Mouse (Mus musculus) embryo, embryonic 10.5 days (tissue): ENCODE measurements around the gene Lfng.

Experiments
- DNase-seq: peaks from one replicate; pipeline ENCODE4 v3.0.0-alpha.2; 2015; ENCODE audit warnings: low spot score

The Lfng gene

DNA sequence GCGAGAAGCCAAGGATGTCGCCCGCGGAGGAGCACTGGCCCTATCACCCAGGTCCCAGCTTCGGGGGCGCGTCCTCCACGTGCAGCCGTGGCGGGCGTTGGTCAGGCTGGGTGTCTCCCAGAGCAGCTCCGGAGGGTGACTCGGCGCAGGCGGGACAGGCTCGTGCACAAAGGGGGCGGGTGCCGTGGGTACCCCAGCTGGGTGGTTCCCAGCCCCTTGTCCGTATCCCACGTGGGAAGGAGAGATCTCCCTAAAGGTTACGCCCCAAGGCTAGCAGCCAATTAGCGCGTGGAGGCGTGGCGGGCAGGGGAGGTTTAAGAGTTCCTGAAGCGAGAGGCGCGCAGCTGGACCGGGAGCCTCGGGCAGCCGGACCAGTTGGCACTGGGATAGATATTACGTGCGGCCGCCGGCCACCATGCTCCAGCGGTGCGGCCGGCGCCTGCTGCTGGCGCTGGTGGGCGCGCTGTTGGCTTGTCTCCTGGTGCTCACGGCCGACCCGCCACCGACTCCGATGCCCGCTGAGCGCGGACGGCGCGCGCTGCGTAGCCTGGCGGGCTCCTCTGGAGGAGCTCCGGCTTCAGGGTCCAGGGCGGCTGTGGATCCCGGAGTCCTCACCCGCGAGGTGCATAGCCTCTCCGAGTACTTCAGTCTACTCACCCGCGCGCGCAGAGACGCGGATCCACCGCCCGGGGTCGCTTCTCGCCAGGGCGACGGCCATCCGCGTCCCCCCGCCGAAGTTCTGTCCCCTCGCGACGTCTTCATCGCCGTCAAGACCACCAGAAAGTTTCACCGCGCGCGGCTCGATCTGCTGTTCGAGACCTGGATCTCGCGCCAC is at the start of gene Lfng:
Gene Lfng, plus strand, starts transcription at position 320 of the 835 bp plus-strand sequence.
- peak; percentile 97 for DNase-seq

DNA sequence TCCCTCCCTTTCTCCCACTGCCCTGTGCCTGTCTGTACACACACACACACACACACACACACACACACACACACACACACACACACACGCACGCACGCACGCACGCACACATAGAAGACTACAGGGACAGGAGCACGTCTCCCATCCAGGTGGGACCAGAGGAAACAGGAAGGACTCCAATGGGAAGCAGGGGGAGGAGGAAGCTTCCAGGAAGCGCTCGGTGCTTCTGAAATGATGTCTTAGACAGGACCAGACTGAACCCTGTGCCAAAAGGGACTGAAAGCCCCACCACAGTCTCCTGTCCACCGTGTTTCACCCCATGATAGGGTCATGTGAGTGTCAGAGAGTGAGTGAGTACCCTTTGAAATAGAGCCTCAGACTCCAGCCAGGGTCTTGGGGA is 44.5 kb upstream of the Lfng start:
- DNase-seq: no peak

DNA sequence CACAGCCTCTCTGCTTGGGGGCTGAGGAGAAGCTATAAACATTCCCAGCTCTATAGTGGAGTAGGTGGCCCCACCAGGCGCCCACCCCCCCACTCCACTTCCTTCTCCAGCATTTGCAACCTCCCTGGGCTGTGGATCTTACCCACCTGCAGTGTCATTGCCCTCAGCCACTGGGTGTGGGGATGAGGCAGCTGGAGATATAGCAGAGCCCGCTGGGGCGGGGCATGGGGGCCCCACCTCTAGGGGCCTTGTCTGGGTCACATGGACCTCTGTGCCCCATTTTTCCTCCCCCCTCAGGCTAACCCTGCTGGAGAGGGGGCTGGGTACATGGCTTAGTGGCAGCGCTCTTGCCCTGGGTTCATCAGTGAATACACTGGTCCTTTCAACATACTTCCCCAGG is 42.2 kb upstream of the Lfng start, which contains the start of gene Grifin:
Gene Grifin, minus strand, starts transcription at position 176 of the 400 bp plus-strand sequence.
- DNase-seq: no peak

DNA sequence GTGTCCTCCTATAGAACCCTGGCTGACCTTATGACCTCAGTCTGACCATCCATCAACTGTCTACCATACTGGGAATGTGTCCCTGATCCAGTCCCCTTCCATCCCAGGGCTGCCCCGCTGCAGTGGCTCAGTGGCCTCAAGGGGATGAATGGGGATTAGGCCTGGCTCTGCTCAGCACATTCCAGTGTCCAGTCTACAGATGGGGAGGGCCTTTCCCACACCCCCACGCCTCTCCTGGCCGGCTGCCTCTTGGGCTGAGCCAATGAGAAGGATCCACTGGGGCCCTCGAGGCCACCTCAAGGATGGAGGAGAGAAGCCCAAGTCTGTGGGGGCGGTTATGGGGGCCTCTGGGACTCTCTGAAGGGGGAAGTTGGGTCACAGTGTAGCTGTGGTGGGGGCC is 41.7 kb upstream of the Lfng start:
- DNase-seq: peak; percentile 57

GRCm38 (mm10) chr5:140565856-140566255 is 41.3 kb upstream of the Lfng start:
- peak; percentile 46 for DNase-seq

GRCm38 (mm10) chr5:140566271-140566670 is 40.8 kb upstream of the Lfng start:
- DNase-seq: no peak

DNA sequence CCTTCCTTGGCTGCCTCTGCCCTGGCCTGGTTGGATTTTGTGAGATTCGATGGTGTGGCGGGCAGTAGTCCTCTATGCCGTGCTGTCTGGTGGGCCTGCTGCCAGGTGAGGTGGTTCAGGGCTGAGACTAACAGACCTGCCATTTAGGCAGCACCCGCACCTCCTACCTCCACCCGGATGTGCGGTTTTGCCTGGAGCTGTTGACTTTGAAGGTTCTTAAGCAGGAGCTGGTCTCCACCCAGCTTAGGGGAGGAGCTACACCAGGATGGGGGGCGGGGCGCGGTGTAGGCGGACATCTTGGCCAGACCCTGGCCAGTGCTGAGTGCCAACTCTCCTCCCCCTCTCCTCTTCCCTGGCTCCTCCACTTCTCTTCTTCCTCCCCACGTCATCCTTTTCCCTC is 39.8 kb upstream of the Lfng start:
- DNase-seq: peak; percentile 54

GRCm38 (mm10) chr5:140567751-140568150 is 39.4 kb upstream of the Lfng start:
- DNase-seq: no peak

- peak; percentile 85 for DNase-seq
Observed at GRCm38 (mm10) chr5:140568321-140568970, 38.7 kb upstream of the Lfng start.

GRCm38 (mm10) chr5:140569032-140569595 is 38.0 kb upstream of the Lfng start:
- no peak for DNase-seq

- no peak for DNase-seq
Observed at GRCm38 (mm10) chr5:140570223-140570870, 36.8 kb upstream of the Lfng start.

- no peak for DNase-seq
Observed at GRCm38 (mm10) chr5:140571201-140571600, 35.9 kb upstream of the Lfng start.

DNA sequence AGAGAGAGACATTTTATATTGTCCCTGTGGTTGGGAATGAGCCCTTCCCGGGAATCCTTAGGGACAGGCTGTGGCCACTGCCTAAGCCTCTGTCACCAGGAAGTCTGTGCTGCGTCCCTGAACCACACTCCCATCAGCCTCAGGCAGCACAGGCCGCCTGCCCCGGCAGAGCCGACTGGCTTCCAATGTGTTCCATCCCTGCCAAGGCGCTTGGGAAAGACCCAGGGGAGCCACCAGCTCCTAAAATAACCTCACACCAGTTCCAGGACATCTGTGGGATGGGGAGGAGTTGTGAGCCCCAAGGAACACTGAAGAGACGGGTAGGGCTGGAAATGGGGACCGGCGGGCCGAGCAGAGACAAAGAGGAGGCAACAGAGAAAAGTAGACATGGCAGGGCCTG is 35.4 kb upstream of the Lfng start:
- DNase-seq: no peak

- DNase-seq: no peak
Observed at GRCm38 (mm10) chr5:140572611-140573010, 34.5 kb upstream of the Lfng start.

- DNase-seq: no peak
Observed at GRCm38 (mm10) chr5:140575381-140575866, 31.7 kb upstream of the Lfng start.

GRCm38 (mm10) chr5:140579221-140579620 is 27.9 kb upstream of the Lfng start:
- peak; percentile 36 for DNase-seq

GRCm38 (mm10) chr5:140579771-140580170 is 27.3 kb upstream of the Lfng start:
- peak; percentile 87 for DNase-seq

DNA sequence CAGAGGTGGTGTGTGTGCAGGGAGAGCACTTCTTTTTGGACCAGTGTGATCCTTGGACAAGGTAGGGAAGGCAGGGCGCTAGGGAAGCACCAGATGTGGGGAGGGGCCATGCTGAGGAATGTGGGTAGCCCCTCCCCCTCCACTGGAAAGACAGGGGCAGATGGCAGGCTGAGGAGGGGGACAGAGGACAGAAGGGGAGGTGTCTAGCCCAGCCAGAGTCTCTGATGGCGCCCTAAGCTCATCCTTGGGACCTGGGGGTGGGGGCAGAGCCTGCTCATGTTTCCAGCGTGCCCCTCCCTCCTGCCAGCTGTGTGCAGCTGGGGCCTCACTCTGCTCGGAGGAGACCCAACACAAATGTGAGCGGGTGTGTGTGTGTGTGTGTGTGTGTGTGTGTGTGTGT is 25.6 kb upstream of the Lfng start:
- DNase-seq: peak; percentile 80

DNA sequence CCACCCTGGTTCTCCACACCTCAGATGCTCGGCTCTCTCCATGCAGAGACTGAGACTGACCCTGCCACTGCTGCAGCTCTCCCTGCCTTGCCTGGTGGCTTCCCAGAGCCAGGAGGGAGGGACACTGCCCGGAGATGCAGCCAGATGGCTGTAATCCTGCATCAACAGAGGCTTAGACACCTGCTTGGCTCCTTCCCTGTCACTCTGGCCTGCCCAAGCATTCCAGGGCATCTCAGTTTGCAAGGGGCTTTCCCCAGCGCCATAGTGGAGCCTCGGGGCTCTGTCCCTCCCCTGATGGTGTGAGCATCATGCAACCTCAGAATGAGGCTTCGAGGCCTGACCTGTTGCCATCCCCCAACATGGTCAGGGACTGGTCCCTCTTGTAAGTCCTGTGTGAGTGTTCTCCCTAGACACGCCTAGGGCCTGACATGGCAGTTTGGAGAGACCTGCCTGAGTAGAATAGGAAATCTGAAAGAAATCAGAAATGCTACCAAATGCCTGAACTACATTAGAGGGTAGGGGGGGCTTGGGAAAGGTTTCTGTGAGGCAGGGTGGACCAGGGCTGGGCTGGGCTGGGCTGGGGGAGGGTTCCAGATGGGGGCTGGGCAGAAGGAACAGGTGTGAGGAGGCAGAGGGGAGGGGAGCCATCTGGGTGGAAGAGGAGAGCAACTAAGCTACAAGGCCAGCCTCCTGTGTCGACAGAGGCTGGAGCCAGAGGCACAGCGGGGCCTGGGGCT is 24.0 kb upstream of the Lfng start:
- peak; percentile 52 for DNase-seq

DNA sequence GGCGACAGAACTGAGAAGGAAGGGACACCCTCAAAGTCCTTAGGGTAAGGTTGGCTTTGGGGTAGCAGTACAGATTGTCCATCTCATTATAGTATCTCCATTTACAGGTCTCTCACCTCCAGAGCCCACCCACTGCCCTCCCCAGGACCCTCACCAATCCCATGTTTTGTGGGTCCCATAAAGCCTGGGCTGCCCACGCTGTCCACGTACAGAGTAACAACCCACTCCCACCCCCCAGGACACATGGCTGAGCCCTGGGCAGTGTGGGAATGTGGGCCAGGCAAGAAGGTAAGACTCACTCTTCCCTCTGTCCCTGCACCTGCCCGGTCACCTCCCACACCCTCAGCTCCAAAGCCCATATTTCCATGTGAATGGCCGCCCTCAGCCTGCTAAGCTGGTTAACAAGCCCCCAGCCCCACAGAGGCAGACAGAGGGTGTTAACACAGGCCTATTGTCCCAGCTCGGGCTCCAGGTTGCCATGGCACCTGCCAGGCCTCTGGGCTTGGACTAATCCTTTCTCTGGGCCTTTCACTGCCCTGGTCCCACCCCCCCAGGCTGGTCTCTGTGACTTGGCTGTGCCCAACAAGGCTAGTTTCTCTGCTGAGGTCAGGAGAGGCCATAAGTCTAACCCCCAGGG is 23.3 kb upstream of the Lfng start:
- DNase-seq: peak; percentile 92
